Mouse (Mus musculus) forebrain, embryonic 14.5 days (tissue): ENCODE measurements around the gene Meis2. TPM values are rescaled to one million over a fixed set of nuclear protein-coding genes. Genes with fewer than 3 reads are reported as not detected.
A peak's percentile ranks its signal among the peaks of the same experiment; 100 is the strongest.

ENCODE experiments used
- ATAC-seq: fragments of 200-750 bp; cut with Nextera tagmentation; 2 replicates; pipeline ENCODE4 v1.8.0; 2017; ENCODE audit warnings: mild to moderate bottlenecking, moderate library complexity
- DNase-seq: peaks from one replicate; pipeline ENCODE4 v3.0.0-alpha.2; 2015; ENCODE audit warnings: low spot score
- H3K27ac ChIP-seq: fragments of 300-500 bp; sonication (generic); 2 replicates; pipeline ENCODE4 v1.5.1; 2014; ENCODE audit warnings: low read depth, mild to moderate bottlenecking, control low read depth, low read length, moderate library complexity
- H3K27me3 ChIP-seq: fragments of 300-500 bp; sonication (generic); replicated peaks from 2 replicates; pipeline ENCODE4 v1.6.1; 2014; ENCODE audit warnings: low read length, control low read depth, mixed read lengths; ENCODE audit not compliant: control insufficient read depth, insufficient read depth
- H3K36me3 ChIP-seq: fragments of 300-500 bp; sonication (generic); 2 replicates; pipeline ENCODE4 v1.6.1; 2014; ENCODE audit warnings: low read length, control low read depth; ENCODE audit not compliant: control insufficient read depth, insufficient read depth
- H3K4me1 ChIP-seq: fragments of 300-500 bp; sonication (generic); 2 replicates; pipeline ENCODE4 v1.6.1; 2014; ENCODE audit warnings: antibody characterized with exemption, low read length, control low read depth; ENCODE audit not compliant: control insufficient read depth, insufficient read depth
- H3K4me2 ChIP-seq: fragments of 300-500 bp; sonication (generic); 2 replicates; pipeline ENCODE4 v1.6.1; 2014; ENCODE audit warnings: mild to moderate bottlenecking, control low read depth, low read length
- H3K4me3 ChIP-seq: fragments of 300-500 bp; sonication (generic); 2 replicates; pipeline ENCODE4 v1.5.1; 2014; ENCODE audit warnings: low read depth, low read length, control low read depth
- H3K9ac ChIP-seq: fragments of 300-500 bp; sonication (generic); 2 replicates; pipeline ENCODE4 v1.6.1; 2014; ENCODE audit warnings: mild to moderate bottlenecking, low read length, control low read depth, moderate library complexity
- H3K9me3 ChIP-seq: fragments of 300-500 bp; sonication (generic); replicated peaks from 2 replicates; pipeline ENCODE4 v1.6.1; 2016; ENCODE audit warnings: low read length, control low read depth, mixed read lengths; ENCODE audit not compliant: control insufficient read depth
- WGBS: fragments of 180-500 bp; shearing (Covaris S2); extraction: QIAGEN DNeasy Blood & Tissue Kit; methylation state at CpG from one replicate; pipeline ENCODE4 v1.1.7; 2014; 5-methylcytosine and 5-hydroxymethylcytosine counted together
- polyA plus RNA-seq: library from polyadenylated mRNA; unstranded; fragments of >200 nt; fragmentation: Nextera tagmentation; extraction: Ambion mirVana; gene quantifications from 2 replicates; pipeline ENCODE4 v1.2.1, GENCODE M21; 2014

The Meis2 gene
- polyA plus RNA-seq, 1 experiment from 2014 or later = 99.1 TPM

DNA sequence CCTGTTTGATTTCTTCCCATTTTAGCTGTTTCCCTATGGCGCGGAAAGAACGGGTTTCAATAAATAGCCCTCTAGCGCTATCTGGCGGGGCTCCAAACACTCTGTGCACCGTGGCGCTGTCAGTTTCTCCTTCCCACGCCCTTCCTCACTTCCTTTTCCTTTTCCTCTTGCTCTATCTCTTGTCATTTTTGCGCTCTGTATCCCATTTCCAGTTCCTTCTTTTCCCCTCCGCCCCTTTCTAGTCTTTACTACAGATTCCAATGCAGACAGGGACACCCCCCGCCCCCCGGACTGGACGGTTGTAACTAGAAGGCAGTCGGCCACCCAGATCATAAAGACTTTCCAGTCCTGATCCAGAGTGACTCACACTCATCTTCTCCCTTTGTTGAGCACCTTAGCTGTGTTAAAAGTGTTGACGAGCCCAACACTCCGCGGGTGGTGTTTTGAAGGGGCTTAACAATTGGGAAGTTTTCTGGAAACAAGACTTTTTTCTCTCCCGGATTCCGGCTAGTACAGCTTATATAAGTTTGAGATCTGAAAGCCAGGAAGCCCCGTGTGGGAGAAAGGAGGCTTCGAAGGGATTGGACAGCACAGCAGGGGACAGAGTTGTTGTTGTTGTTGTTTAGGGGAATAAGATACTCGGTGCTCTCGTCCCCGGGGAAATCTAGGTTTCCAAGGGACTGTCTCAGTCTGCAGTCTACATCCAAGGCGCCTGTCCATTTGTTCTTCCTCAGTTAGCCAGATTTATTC lies 6.1 kb upstream of the Meis2 start:
- ATAC-seq (no peak), DNase-seq (peak; percentile 94)
- WGBS = under 1% methylated on average over 25 of the region's 25 CpGs
- no peaks in the 10 kb centered on the region for H3K36me3 ChIP-seq
- H3K27ac ChIP-seq = peak overlapping the region; percentile 99
- peaks cover 15% of the 10 kb centered on the region; the same call in 1 of the 2 replicates for H3K4me1 ChIP-seq
- peak overlapping the region; percentile 99 for H3K9ac ChIP-seq
- H3K4me2 ChIP-seq = peak overlapping the region; percentile 81
- no peaks in the 10 kb centered on the region for H3K9me3 ChIP-seq
- 0 out of 2 replicates have a peak, but pooled peaks cover 3% of the 10 kb centered on the region for H3K27me3 ChIP-seq
- peak overlapping the region; percentile 70 for H3K4me3 ChIP-seq

DNA sequence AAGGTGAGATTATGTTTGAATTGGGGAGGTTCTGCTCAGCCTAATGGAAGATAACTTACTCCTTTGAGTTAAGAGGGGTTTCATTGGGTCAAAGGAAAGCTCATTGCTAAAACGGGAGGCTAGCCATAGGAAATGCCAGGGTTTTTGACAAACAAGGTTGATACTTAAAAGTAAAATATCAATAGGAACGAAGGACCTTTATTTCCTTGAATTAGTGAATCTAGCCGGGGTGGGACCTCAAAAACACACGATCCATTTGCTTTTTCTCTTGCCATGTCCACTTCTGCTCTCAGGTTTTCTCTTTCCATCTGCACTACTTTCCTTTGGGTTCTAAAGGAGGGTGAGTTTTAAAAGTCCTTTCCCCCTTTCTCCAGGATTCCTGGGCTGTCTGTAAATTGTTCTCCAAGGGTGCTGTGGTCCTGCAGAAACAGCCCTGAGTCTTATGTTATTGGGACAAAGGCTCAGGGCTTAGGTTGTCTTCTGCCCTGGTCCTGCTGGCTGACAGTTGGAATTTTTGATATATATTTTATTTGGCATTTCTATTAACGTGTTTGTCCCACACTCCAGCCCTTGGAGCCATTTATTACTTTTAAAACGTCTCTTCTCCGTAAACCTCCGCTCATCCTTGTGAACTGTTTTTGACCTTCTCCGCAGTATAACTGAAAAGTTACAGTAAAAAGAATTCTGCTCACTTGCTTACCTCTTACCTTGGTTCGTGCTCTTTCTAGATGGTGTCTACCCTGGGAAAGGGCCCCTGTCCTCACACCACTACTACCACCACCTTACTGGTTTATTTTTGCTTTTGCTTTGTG lies 5.2 kb upstream of the Meis2 start:
- DNase-seq = peak; percentile 19
- WGBS = 6% methylated on average over 10 of the region's 10 CpGs

DNA sequence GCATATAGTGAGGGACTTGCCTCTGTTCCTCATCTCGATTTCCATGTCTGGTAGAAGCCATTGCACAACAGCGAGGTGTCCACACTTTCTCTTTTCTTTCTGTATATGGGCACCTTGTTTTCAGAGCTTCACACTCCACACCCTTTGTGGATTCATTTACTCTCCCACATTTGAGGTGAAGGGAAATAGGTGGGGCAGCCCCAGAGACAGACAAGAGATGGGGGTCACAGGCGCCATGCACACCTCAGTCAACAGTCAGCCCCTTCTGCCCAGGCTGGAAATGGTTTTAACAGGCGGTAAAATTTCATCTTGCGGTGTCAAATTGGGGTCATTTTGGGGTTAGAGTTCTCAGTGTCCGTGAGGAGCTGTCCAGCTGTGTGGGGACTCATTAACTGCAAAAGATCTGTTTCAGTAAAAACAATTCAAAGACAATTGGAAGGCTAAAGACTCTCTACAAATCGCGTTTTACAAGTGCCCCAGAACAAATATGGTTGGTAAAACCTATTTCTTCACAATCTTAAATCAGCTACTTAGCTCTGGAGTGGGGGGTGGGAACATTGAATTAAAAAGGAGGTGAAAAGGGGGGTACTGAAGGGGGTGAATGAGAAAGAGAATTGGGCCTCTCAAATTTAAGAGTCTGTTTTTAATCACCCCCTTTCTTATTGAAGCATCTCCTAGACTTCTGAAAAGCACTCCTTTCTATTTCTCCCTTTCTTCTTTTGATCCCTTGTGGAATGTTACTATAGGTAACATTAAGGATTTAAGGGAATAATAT lies 4.0 kb upstream of the Meis2 start:
- 4% methylated on average over 8 of the region's 8 CpGs for WGBS
- Histone ChIP-seq H3K9me3 (no peaks in the 10 kb centered on the region), H3K27ac (peak overlapping the region; percentile 99), H3K27me3 (no peaks in the 10 kb centered on the region), H3K36me3 (no peaks in the 10 kb centered on the region), H3K9ac (peak overlapping the region; percentile 99), H3K4me2 (peak overlapping the region; percentile 81), H3K4me3 (peak overlapping the region; percentile 70), H3K4me1 (peaks cover 4% of the 10 kb centered on the region; the same call in 1 of the 2 replicates)
- ATAC-seq (no peak), DNase-seq (peak; percentile 51)

More for the DNA sequence above, 5.2 kb upstream of the Meis2 start:
- ATAC-seq = no peak
- H3K9me3 ChIP-seq = no peaks in the 10 kb centered on the region
- peak overlapping the region; percentile 99 for H3K27ac ChIP-seq
- H3K4me2 ChIP-seq = peak overlapping the region; percentile 81
- no peaks in the 10 kb centered on the region for H3K36me3 ChIP-seq
- peaks cover 15% of the 10 kb centered on the region; the same call in 1 of the 2 replicates for H3K4me1 ChIP-seq
- H3K4me3 ChIP-seq = peak overlapping the region; percentile 70
- 0 out of 2 replicates have a peak, but pooled peaks cover 2% of the 10 kb centered on the region for H3K27me3 ChIP-seq
- H3K9ac ChIP-seq = peak overlapping the region; percentile 99

DNA sequence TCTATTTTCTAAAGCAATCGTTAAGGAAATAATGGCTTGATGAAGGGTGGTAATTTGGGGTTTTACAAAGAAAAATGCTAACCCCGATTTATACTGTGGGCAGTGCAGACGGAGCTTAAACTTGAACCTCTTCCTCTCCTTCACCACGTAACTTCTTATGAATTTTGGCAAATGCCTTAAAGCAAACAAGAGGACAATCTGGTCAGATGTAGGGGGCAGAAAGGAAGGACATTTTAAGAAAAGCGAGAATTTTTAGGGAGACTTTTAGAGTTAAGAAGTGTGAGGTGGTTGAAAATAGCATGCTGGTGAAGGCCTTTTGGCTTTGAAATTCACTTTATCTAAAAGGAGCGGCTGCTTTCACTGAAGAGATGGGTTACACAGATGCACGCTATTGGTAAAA lies 3.3 kb upstream of the Meis2 start:
- no peaks in the 10 kb centered on the region for H3K36me3 ChIP-seq
- peak overlapping the region; percentile 81 for H3K4me2 ChIP-seq
- peaks cover 4% of the 10 kb centered on the region; the same call in 1 of the 2 replicates for H3K4me1 ChIP-seq
- no peak for ATAC-seq
- peak overlapping the region; percentile 99 for H3K9ac ChIP-seq
- no peaks in the 10 kb centered on the region for H3K27me3 ChIP-seq
- 4% methylated on average over 7 of the region's 7 CpGs for WGBS
- peak overlapping the region; percentile 99 for H3K27ac ChIP-seq
- H3K4me3 ChIP-seq = peak overlapping the region; percentile 70
- no peaks in the 10 kb centered on the region for H3K9me3 ChIP-seq
- DNase-seq = peak; percentile 36

DNA sequence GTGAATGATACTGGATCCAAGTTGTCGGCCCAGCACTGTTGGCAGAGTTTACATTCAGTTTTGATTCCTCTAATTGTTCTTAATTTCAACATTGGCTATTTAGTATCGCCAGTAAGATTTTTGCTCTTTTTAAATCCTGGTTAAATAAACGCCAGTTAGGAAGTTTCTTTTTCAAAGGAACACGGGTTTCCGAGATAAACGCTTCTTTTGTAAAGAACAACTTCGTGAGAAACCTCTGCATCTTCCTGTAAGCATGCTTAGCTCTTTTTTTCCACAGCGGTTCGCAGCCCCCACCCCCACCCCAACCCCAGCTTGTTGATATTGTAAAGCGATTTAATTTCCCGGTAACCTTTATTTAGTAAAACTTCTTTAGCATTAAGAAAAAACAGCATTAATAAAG lies 2.8 kb upstream of the Meis2 start:
- WGBS = under 1% methylated on average over 11 of the region's 11 CpGs
- Histone ChIP-seq H3K4me3 (peak overlapping the region; percentile 70), H3K9me3 (no peaks in the 10 kb centered on the region), H3K27ac (peak overlapping the region; percentile 99), H3K9ac (peak overlapping the region; percentile 99), H3K4me2 (peak overlapping the region; percentile 81), H3K27me3 (no peaks in the 10 kb centered on the region), H3K4me1 (peaks cover 3% of the 10 kb centered on the region; the same call in 1 of the 2 replicates), H3K36me3 (no peaks in the 10 kb centered on the region)
- no peak for ATAC-seq
- DNase-seq = peak; percentile 42

DNA sequence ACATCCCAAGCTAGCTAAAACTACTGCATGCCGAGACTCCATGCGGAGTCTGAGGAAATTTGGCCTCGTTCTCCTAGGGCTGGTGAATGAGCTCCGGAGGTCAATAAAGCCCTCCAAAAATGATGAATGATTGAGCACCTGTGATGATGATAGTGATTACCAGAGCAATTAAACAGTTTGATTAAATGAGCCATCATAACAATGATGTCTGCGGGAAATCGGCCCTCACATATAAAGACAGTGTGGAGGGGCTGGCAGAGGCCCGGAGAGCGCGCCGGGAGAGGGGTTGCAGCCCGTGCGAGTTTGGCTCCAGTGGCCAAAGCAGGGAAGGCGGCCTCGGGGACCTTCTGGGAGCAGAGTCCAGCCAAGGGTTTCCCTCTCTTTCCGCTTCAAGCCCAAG lies 2.1 kb upstream of the Meis2 start:
- ATAC-seq (no peak), DNase-seq (peak; percentile 64)
- WGBS = 2% methylated on average over 15 of the region's 15 CpGs

DNA sequence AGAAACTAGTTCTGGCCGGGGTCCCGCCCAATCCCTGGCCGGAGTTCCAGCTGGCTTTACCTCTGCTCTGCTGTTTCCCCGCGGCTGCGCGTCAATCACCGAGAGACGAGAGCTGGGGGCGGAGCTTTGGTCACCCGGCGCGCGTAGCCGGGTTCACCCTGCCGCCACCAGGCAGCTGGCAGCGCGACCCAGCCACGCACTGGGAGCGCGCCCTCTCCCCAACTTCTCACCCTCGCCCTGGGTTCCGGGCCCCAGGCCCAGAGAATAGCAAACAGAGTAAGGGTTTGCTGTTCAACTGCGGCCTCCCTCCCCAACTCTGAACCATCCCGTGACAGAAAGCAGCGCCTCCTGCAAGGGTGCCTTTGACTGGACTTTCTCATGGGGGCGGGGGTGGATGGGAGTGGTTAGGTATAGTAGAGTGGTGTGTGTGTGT lies 1.4 kb upstream of the Meis2 start:
- peak; percentile 60 for ATAC-seq
- Histone ChIP-seq H3K36me3 (0 out of 2 replicates have a peak, but pooled peaks cover 2% of the 10 kb centered on the region), H3K9ac (peak overlapping the region; percentile 99), H3K27me3 (no peaks in the 10 kb centered on the region), H3K4me3 (peak overlapping the region; percentile 70), H3K4me1 (no peaks in the 10 kb centered on the region), H3K4me2 (peak overlapping the region; percentile 81), H3K9me3 (no peaks in the 10 kb centered on the region), H3K27ac (peak overlapping the region; percentile 99)
- DNase-seq = peak; percentile 94
- WGBS = under 1% methylated on average over 27 of the region's 27 CpGs

More for the DNA sequence above, 2.1 kb upstream of the Meis2 start:
- H3K4me1 ChIP-seq = no peaks in the 10 kb centered on the region
- peak overlapping the region; percentile 81 for H3K4me2 ChIP-seq
- H3K36me3 ChIP-seq = no peaks in the 10 kb centered on the region
- H3K27ac ChIP-seq = peak overlapping the region; percentile 99
- peak overlapping the region; percentile 99 for H3K9ac ChIP-seq
- H3K9me3 ChIP-seq = no peaks in the 10 kb centered on the region
- no peaks in the 10 kb centered on the region for H3K27me3 ChIP-seq
- H3K4me3 ChIP-seq = peak overlapping the region; percentile 70
